Mouse (Mus musculus): ENCODE measurements around the gene Aptx. TPM values are rescaled to one million over a fixed set of nuclear protein-coding genes. Genes with fewer than 3 reads are reported as not detected.

Aptx gene
- polyA plus RNA-seq, 1 experiment from 2014 or later: 8.1 TPM

- no peak for ATAC-seq (ENCODE audit: low read depth)
- Histone ChIP-seq H3K27me3 (ENCODE audit: control insufficient read depth, insufficient read depth, low read depth, low read length) (no peaks in the 10 kb centered on the region), H3K9me3 (replicated peaks; ENCODE audit: control insufficient read depth, low read length) (no peaks in the 10 kb centered on the region), H3K4me2 (ENCODE audit: low read depth, low read length) (peak overlapping the region; percentile 89; the same call in 1 of the 2 replicates), H3K4me1 (ENCODE audit: control insufficient read depth, low read depth, low read length) (peaks cover 32% of the 10 kb centered on the region), H3K27ac (ENCODE audit: low read length) (peak overlapping the region; percentile 97; the same call in 1 of the 2 replicates), H3K9ac (ENCODE audit: low read depth, low read length) (no peak overlapping the region), H3K4me3 (ENCODE audit: low read depth, low read length) (no peak overlapping the region), H3K36me3 (ENCODE audit: control insufficient read depth, insufficient read depth) (no peaks in the 10 kb centered on the region; the same call in 1 of the 2 replicates)
- WGBS (ENCODE audit: insufficient replicate concordance): 64% methylated on average over 8 of the region's 8 CpGs
Observed at GRCm38 (mm10) chr4:40720910-40721309, 17.9 kb upstream of the Aptx start.

- no peak for ATAC-seq (ENCODE audit: low read depth)
- no peaks in the 10 kb centered on the region for H3K9me3 ChIP-seq (replicated peaks; ENCODE audit: control insufficient read depth, low read length)
- no peak overlapping the region for H3K4me3 ChIP-seq (ENCODE audit: low read depth, low read length)
- WGBS (ENCODE audit: insufficient replicate concordance): 71% methylated on average over 3 of the region's 3 CpGs
- H3K4me2 ChIP-seq (ENCODE audit: low read depth, low read length): no peak overlapping the region
- no peak overlapping the region for H3K27ac ChIP-seq (ENCODE audit: low read length)
- no peaks in the 10 kb centered on the region for H3K27me3 ChIP-seq (ENCODE audit: control insufficient read depth, insufficient read depth, low read depth, low read length)
- H3K36me3 ChIP-seq (ENCODE audit: control insufficient read depth, insufficient read depth): no peaks in the 10 kb centered on the region
- H3K4me1 ChIP-seq (ENCODE audit: control insufficient read depth, low read depth, low read length): peaks cover 13% of the 10 kb centered on the region
- H3K9ac ChIP-seq (ENCODE audit: low read depth, low read length): no peak overlapping the region
Observed at GRCm38 (mm10) chr4:40717141-40717540, 14.1 kb upstream of the Aptx start.

- Histone ChIP-seq H3K9ac (ENCODE audit: low read depth, low read length) (peak overlapping the region; percentile 59), H3K4me2 (ENCODE audit: low read depth, low read length) (peak overlapping the region; percentile 80), H3K27ac (ENCODE audit: low read length) (peak overlapping the region; percentile 84), H3K36me3 (ENCODE audit: control insufficient read depth, insufficient read depth) (no peaks in the 10 kb centered on the region), H3K4me1 (ENCODE audit: control insufficient read depth, low read depth, low read length) (peaks cover 20% of the 10 kb centered on the region), H3K9me3 (replicated peaks; ENCODE audit: control insufficient read depth, low read length) (no peaks in the 10 kb centered on the region), H3K27me3 (ENCODE audit: control insufficient read depth, insufficient read depth, low read depth, low read length) (no peaks in the 10 kb centered on the region), H3K4me3 (ENCODE audit: low read depth, low read length) (peak overlapping the region; percentile 72)
- WGBS (ENCODE audit: insufficient replicate concordance): 37% methylated on average over 9 of the region's 9 CpGs
- ATAC-seq (ENCODE audit: low read depth): no peak
Observed at GRCm38 (mm10) chr4:40703710-40704275, 799 bp upstream of the Aptx start.

- Histone ChIP-seq H3K27ac (ENCODE audit: low read length) (no peak overlapping the region; the same call in 1 of the 2 replicates), H3K4me3 (ENCODE audit: low read depth, low read length) (no peak overlapping the region; the same call in 1 of the 2 replicates), H3K9ac (ENCODE audit: low read depth, low read length) (no peak overlapping the region), H3K4me2 (ENCODE audit: low read depth, low read length) (peak overlapping the region; percentile 80), H3K36me3 (ENCODE audit: control insufficient read depth, insufficient read depth) (no peaks in the 10 kb centered on the region), H3K4me1 (ENCODE audit: control insufficient read depth, low read depth, low read length) (peaks cover 20% of the 10 kb centered on the region), H3K9me3 (replicated peaks; ENCODE audit: control insufficient read depth, low read length) (no peaks in the 10 kb centered on the region), H3K27me3 (ENCODE audit: control insufficient read depth, insufficient read depth, low read depth, low read length) (no peaks in the 10 kb centered on the region)
- WGBS (ENCODE audit: insufficient replicate concordance): 53% methylated on average over 3 of the region's 3 CpGs
- no peak for ATAC-seq (ENCODE audit: low read depth)
Observed at GRCm38 (mm10) chr4:40701796-40702195, 1.2 kb downstream of the Aptx start.

GRCm38 (mm10) chr4:40700216-40700615 is 2.8 kb downstream of the Aptx start:
- Histone ChIP-seq H3K36me3 (ENCODE audit: control insufficient read depth, insufficient read depth) (peaks cover 2% of the 10 kb centered on the region; the same call in 1 of the 2 replicates), H3K27me3 (ENCODE audit: control insufficient read depth, insufficient read depth, low read depth, low read length) (no peaks in the 10 kb centered on the region), H3K4me3 (ENCODE audit: low read depth, low read length) (no peak overlapping the region), H3K4me1 (ENCODE audit: control insufficient read depth, low read depth, low read length) (peaks cover 20% of the 10 kb centered on the region), H3K9me3 (replicated peaks; ENCODE audit: control insufficient read depth, low read length) (no peaks in the 10 kb centered on the region), H3K9ac (ENCODE audit: low read depth, low read length) (no peak overlapping the region), H3K4me2 (ENCODE audit: low read depth, low read length) (no peak overlapping the region), H3K27ac (ENCODE audit: low read length) (peak overlapping the region; percentile 64)
- WGBS (ENCODE audit: insufficient replicate concordance): 55% methylated on average over 8 of the region's 8 CpGs
- peak; percentile 28; the same call in 1 of the 2 replicates for ATAC-seq (ENCODE audit: low read depth)

- 46% methylated on average over 7 of the region's 7 CpGs for WGBS (ENCODE audit: insufficient replicate concordance)
- Histone ChIP-seq H3K4me2 (ENCODE audit: low read depth, low read length) (no peak overlapping the region), H3K4me3 (ENCODE audit: low read depth, low read length) (no peak overlapping the region), H3K9ac (ENCODE audit: low read depth, low read length) (no peak overlapping the region), H3K27ac (ENCODE audit: low read length) (no peak overlapping the region), H3K9me3 (replicated peaks; ENCODE audit: control insufficient read depth, low read length) (no peaks in the 10 kb centered on the region), H3K4me1 (ENCODE audit: control insufficient read depth, low read depth, low read length) (peaks cover 6% of the 10 kb centered on the region), H3K36me3 (ENCODE audit: control insufficient read depth, insufficient read depth) (peaks cover 11% of the 10 kb centered on the region), H3K27me3 (ENCODE audit: control insufficient read depth, insufficient read depth, low read depth, low read length) (no peaks in the 10 kb centered on the region)
- ATAC-seq (ENCODE audit: low read depth): no peak
Observed at GRCm38 (mm10) chr4:40697059-40697458, 5.9 kb downstream of the Aptx start.

GRCm38 (mm10) chr4:40691100-40691499 is 11.9 kb downstream of the Aptx start:
- Histone ChIP-seq H3K9ac (ENCODE audit: low read depth, low read length) (no peak overlapping the region), H3K27me3 (ENCODE audit: control insufficient read depth, insufficient read depth, low read depth, low read length) (no peaks in the 10 kb centered on the region), H3K4me3 (ENCODE audit: low read depth, low read length) (no peak overlapping the region), H3K4me1 (ENCODE audit: control insufficient read depth, low read depth, low read length) (no peaks in the 10 kb centered on the region), H3K36me3 (ENCODE audit: control insufficient read depth, insufficient read depth) (peaks cover 13% of the 10 kb centered on the region), H3K9me3 (replicated peaks; ENCODE audit: control insufficient read depth, low read length) (no peaks in the 10 kb centered on the region), H3K27ac (ENCODE audit: low read length) (no peak overlapping the region), H3K4me2 (ENCODE audit: low read depth, low read length) (no peak overlapping the region)
- 84% methylated on average over 11 of the region's 11 CpGs for WGBS (ENCODE audit: insufficient replicate concordance)
- ATAC-seq (ENCODE audit: low read depth): no peak

- no peak for ATAC-seq (ENCODE audit: low read depth)
- H3K9ac ChIP-seq (ENCODE audit: low read depth, low read length): no peak overlapping the region
- no peak overlapping the region for H3K27ac ChIP-seq (ENCODE audit: low read length)
- H3K4me1 ChIP-seq (ENCODE audit: control insufficient read depth, low read depth, low read length): no peaks in the 10 kb centered on the region
- 58% methylated on average over 2 of the region's 2 CpGs for WGBS (ENCODE audit: insufficient replicate concordance)
- H3K9me3 ChIP-seq (replicated peaks; ENCODE audit: control insufficient read depth, low read length): no peaks in the 10 kb centered on the region
- no peaks in the 10 kb centered on the region for H3K27me3 ChIP-seq (ENCODE audit: control insufficient read depth, insufficient read depth, low read depth, low read length)
- no peak overlapping the region for H3K4me2 ChIP-seq (ENCODE audit: low read depth, low read length)
- no peak overlapping the region for H3K4me3 ChIP-seq (ENCODE audit: low read depth, low read length)
- peaks cover 2% of the 10 kb centered on the region; the same call in 1 of the 2 replicates for H3K36me3 ChIP-seq (ENCODE audit: control insufficient read depth, insufficient read depth)
Observed at GRCm38 (mm10) chr4:40683306-40683705, 19.7 kb downstream of the Aptx start.

- Histone ChIP-seq H3K4me1 (ENCODE audit: control insufficient read depth, low read depth, low read length) (no peaks in the 10 kb centered on the region), H3K9me3 (replicated peaks; ENCODE audit: control insufficient read depth, low read length) (no peaks in the 10 kb centered on the region), H3K36me3 (ENCODE audit: control insufficient read depth, insufficient read depth) (no peaks in the 10 kb centered on the region), H3K4me2 (ENCODE audit: low read depth, low read length) (no peak overlapping the region), H3K27ac (ENCODE audit: low read length) (no peak overlapping the region), H3K4me3 (ENCODE audit: low read depth, low read length) (no peak overlapping the region), H3K27me3 (ENCODE audit: control insufficient read depth, insufficient read depth, low read depth, low read length) (no peaks in the 10 kb centered on the region), H3K9ac (ENCODE audit: low read depth, low read length) (no peak overlapping the region)
- ATAC-seq (ENCODE audit: low read depth): no peak
- 79% methylated on average over 5 of the region's 5 CpGs for WGBS (ENCODE audit: insufficient replicate concordance)
Observed at GRCm38 (mm10) chr4:40682359-40682758, 20.6 kb downstream of the Aptx start.

Measured in liver, embryonic 16.5 days (tissue).